Mouse (Mus musculus) heart, adult 18-20 months (tissue): ENCODE measurements around the gene Snta1. TPM values are rescaled to one million over a fixed set of nuclear protein-coding genes. Genes with fewer than 3 reads are reported as not detected.
A peak's percentile ranks its signal among the peaks of the same experiment; 100 is the strongest.

Source experiments
- DNase-seq, 2 experiments: peaks; one replicate each; pipeline ENCODE4 v3.0.0; 2021 to 2022; ENCODE audit warnings: mixed read lengths in 1 of 2
- total RNA-seq, 2 experiments: library from RNA; stranded (reverse); gene quantifications; 2 replicates each; pipeline ENCODE4 v1.2.3; 2021

Gene Snta1
- total RNA-seq, 2 experiments from 2014 or later = 78.7 to 79.5 TPM

DNA sequence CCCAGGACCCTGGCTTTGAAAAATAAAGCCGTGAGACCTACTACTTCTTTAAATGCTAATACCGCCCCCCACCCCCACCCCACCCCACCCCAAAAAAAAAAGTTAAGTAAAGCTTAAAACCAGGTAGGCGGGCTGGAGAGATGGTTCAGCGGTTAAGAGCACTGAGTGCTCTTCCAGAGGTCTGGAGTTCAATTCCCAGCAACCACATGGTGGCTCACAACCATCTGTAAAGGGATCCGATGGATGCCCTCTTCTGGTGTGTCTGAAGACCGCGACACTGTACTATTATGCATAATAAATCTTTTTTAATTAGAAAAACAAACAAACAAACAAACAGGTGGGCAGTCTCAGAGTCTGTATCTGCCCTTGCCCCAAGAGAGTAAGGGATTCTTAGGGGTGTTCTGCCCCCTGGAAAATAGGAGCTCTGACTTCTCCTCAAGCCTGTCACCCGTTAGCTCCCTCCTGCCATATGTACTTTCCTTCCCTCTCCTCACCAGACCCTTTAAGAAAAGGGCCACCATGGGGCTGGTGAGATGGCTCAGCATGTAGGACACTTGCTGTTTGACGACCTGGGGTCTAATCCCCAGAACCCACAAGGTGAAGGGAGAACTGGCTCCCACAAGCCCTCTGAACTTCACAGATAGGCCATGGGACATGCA lies 34.9 kb downstream of the Snta1 start, which contains the start of gene Cdk5rap1:
Gene Cdk5rap1, minus strand, starts transcription at position 169 of the 659 bp plus-strand sequence.
- no peak for DNase-seq

DNA sequence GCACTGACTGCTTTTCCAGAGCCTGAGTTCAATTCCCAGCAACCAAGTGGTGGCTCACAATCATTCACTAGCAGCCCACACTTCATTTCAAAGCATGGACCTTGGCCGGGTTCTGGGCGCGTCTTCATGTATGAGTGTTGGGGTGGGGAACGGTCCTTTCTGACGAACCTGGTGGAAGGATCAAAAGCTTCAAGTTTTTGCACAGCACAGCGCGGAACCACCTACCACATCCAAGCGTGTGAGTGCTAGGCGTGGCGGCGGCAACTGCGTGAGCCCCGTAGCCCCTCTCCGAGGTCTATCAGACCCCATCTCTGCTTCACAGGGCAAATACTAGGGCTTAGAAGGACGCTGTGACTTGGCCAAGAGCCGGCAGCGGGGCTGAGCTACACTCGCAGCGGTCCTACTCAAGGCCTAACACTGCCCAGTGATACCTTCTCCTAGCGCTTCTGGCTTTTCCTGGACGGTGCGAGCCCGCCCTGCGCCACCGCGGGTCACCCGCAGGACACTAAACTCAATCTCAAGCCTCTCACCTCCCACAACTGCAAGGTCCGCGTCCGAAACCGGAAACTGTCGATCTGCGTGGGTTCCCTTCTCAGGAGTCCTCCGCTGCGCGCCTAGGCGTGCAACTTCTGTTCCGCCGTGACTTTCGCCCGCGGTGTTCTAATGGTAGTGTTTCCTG lies 35.6 kb downstream of the Snta1 start:
- peak; percentile 89 to 95 for DNase-seq

- DNase-seq = no peak
Observed at GRCm38 (mm10) chr2:154367510-154367909, 40.4 kb downstream of the Snta1 start.

GRCm38 (mm10) chr2:154354000-154354425 lies 53.9 kb downstream of the Snta1 start:
- peak in 1 of 2 experiments; percentile 40 for DNase-seq

- no peak for DNase-seq
Observed at GRCm38 (mm10) chr2:154348152-154348551, 59.7 kb downstream of the Snta1 start.

DNA sequence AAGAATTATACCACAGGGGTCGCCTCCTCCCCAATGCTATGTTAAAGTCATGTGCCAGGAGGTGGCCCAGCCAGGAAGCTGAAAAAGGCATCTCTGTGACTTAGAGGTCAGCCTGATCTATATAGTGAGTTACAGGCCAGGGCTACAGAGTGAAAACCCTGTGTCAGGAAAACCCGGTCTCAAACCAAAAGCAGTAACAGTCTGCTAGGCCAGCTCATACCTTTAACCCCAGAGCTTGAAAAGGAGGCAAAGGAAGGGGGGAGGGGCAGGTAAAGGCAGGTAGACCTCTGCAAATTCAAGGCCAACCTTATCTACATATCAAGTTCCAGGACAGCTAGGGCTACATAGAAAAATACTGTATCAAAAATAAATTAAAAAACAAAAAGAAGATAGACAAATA lies 68.5 kb downstream of the Snta1 start:
- DNase-seq = no peak

- no peak for DNase-seq
Observed at GRCm38 (mm10) chr2:154338161-154338560, 69.7 kb downstream of the Snta1 start.

DNA sequence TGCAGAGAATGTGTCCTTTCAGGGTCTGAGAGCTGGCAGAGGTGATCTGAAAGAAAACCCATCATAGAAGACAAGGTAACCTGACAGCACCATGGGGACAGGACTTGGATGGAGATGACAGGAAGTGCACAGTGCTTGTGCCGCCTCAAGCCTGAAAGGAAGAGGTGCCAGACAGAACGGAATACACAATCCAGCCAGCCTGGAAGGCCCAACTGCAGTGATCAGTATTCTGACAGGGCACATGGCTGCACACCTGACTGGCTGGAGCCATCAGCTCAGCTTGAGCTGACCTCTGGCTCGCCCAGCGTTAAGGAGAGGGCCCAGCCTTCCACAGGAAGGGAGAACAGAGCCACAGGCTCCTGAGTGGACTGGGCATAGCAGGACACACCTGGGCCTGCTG lies 72.3 kb downstream of the Snta1 start:
- no peak for DNase-seq

DNA sequence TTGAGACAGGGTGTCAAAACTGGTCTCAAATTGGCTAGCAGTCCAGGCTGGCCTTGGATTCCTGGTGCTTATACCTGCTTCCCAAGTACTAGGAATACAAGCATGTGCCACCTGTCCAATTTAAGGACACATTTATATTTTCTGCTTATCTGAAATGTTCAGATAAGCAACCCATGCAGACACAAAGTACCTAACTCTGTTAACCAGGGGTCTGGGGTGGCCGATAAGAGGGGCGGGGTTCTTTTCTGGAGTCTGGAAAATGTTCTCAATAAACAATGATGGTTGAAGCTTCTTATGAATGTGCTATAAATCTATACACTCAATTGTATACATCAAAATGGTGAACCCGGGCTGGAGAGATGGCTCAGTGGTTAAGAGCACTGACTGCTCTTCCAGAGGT lies 81.0 kb downstream of the Snta1 start:
- DNase-seq = no peak

Other genes with a start within 250 kb of the Snta1 start
- gene Bpifa5, start 245.5 kb downstream of the Snta1 start, total RNA-seq = not detected
- 1 to 10 TPM in 1 of 2 experiments, not detected in 1; 9.4 TPM for gene Bpifb1, start 217.3 kb downstream of the Snta1 start, total RNA-seq
- gene Bpifb5, start 184.4 kb downstream of the Snta1 start, total RNA-seq = not detected
- not detected for gene Bpifb9a, start 150.2 kb downstream of the Snta1 start, total RNA-seq
- gene Bpifb9b, start 100.9 kb downstream of the Snta1 start, total RNA-seq = not detected
- gene Cdk5rap1, start 35.1 kb downstream of the Snta1 start, total RNA-seq = 10 to 100 TPM; 17.3 to 22.8 TPM
- 10 to 100 TPM; 12.8 to 15.9 TPM for gene Cbfa2t2, start 28.4 kb upstream of the Snta1 start, total RNA-seq
- not detected for gene 1700003F12Rik, start 139.0 kb upstream of the Snta1 start, total RNA-seq
- not detected for gene Actl10, start 143.7 kb upstream of the Snta1 start, total RNA-seq
- gene Necab3, start 150.8 kb upstream of the Snta1 start, total RNA-seq = under 1 TPM in 1 of 2 experiments, not detected in 1; 0.27 TPM
- under 1 TPM; 0.57 to 0.77 TPM for gene E2f1, start 161.8 kb upstream of the Snta1 start, total RNA-seq
- 10 to 100 TPM; 22.6 to 25.6 TPM for gene Pxmp4, start 195.6 kb upstream of the Snta1 start, total RNA-seq
- 1 to 10 TPM; 2.6 to 2.8 TPM for gene Zfp341, start 205.2 kb upstream of the Snta1 start, total RNA-seq
- under 1 TPM in 1 of 2 experiments, not detected in 1; 0.60 TPM for gene 4930519P11Rik, start 205.3 kb upstream of the Snta1 start, total RNA-seq
- 100 to 1,000 TPM; 114 to 121 TPM for gene Chmp4b, start 243.6 kb upstream of the Snta1 start, total RNA-seq